Mouse (Mus musculus) liver, embryonic 14.5 days (tissue): Measurements from ENCODE around the gene Pga5. TPM values are rescaled to one million over a fixed set of nuclear protein-coding genes. Genes with fewer than 3 reads are reported as not detected.
A peak's percentile ranks its signal among the peaks of the same experiment; 100 is the strongest.

ENCODE experiments used
- ATAC-seq: fragments of 200-750 bp; cut with Nextera tagmentation; 2 replicates; pipeline ENCODE4 v1.8.0; 2017; ENCODE audit warnings: moderate number of reproducible peaks, mild to moderate bottlenecking, moderate library complexity; ENCODE audit not compliant: insufficient read depth
- DNase-seq, 3 experiments: peaks; one replicate each; pipeline ENCODE4 v3.0.0-alpha.2; 2012 to 2013; ENCODE audit warnings: low read depth in 3 of 3, low spot score in 3 of 3
- H3K27ac ChIP-seq: fragments of 300-500 bp; sonication (generic); 2 replicates; pipeline ENCODE4 v1.5.1; 2014; ENCODE audit warnings: moderate library complexity, mild to moderate bottlenecking, control low read depth, inconsistent platforms
- H3K27me3 ChIP-seq: fragments of 300-500 bp; sonication (generic); 2 replicates; pipeline ENCODE4 v1.6.1; 2014; ENCODE audit warnings: mild to moderate bottlenecking, low read length, moderate library complexity; ENCODE audit not compliant: control insufficient read depth, insufficient read depth
- H3K36me3 ChIP-seq: fragments of 300-500 bp; sonication (generic); replicated peaks from 2 replicates; pipeline ENCODE4 v1.6.1; 2014; ENCODE audit warnings: low read depth; ENCODE audit not compliant: control insufficient read depth, insufficient read depth
- H3K4me1 ChIP-seq, 2 experiments: fragments of 200-500 bp in 1 of 2; fragments of 300-500 bp in 1 of 2; sonication (generic) in 1 of 2; replicated peaks; 2 replicates each; pipeline ENCODE4 v1.6.1; 2012 to 2014; ENCODE audit warnings: antibody characterized with exemption in 1 of 2, inconsistent platforms in 1 of 2, low read length in 1 of 2; ENCODE audit not compliant: control insufficient read depth in 2 of 2, insufficient read depth in 2 of 2
- H3K4me2 ChIP-seq: fragments of 300-500 bp; sonication (generic); 2 replicates; pipeline ENCODE4 v1.6.1; 2014; ENCODE audit warnings: low read depth, mild to moderate bottlenecking, control low read depth, moderate library complexity
- H3K4me3 ChIP-seq, 2 experiments: fragments of 200-500 bp in 1 of 2; fragments of 300-500 bp in 1 of 2; sonication (generic) in 1 of 2; 2 replicates each; pipeline ENCODE4 v1.5.1; 2012 to 2014; ENCODE audit warnings: low read depth in 2 of 2, low read length in 2 of 2, mild to moderate bottlenecking in 2 of 2, control low read depth in 1 of 2, inconsistent platforms in 1 of 2, moderate library complexity in 1 of 2; ENCODE audit not compliant: insufficient read depth in 1 of 2
- H3K9ac ChIP-seq: fragments of 300-500 bp; sonication (generic); replicated peaks from 2 replicates; pipeline ENCODE4 v1.6.1; 2014; ENCODE audit warnings: mild to moderate bottlenecking, control low read depth, moderate library complexity
- H3K9me3 ChIP-seq: fragments of 300-500 bp; sonication (generic); 2 replicates; pipeline ENCODE4 v1.6.1; 2016; ENCODE audit warnings: low read length, mixed read lengths; ENCODE audit not compliant: control insufficient read depth
- CTCF ChIP-seq: IDR thresholded peaks from 2 replicates; pipeline ENCODE4 v1.5.1; 2016; ENCODE audit warnings: antibody characterized with exemption, low read depth, control low read depth
- EP300 ChIP-seq: IDR thresholded peaks from 2 replicates; pipeline ENCODE4 v1.6.1; 2016; ENCODE audit warnings: antibody characterized with exemption, low read depth
- WGBS: fragments of 180-500 bp; shearing (Covaris S2); extraction: QIAGEN DNeasy Blood & Tissue Kit; methylation state at CpG from one replicate; pipeline ENCODE4 v1.1.7; 2014; ENCODE audit not compliant: insufficient replicate concordance; 5-methylcytosine and 5-hydroxymethylcytosine counted together
- polyA plus RNA-seq, 2 experiments: library from polyadenylated mRNA; depleted of rRNA in 1 of 2; stranded (reverse) in 1 of 2; unstranded in 1 of 2; fragments of >200 nt; fragmentation: Nextera tagmentation in 1 of 2; extraction: Ambion mirVana in 1 of 2; gene quantifications; 2 replicates each; pipeline versions ENCODE4 v1.2.1 to v1.2.3; 2012 to 2014

The Pga5 gene
- polyA plus RNA-seq, 2 experiments = 0.02 TPM; not detected in 1

- Histone ChIP-seq H3K9ac (no peak overlapping the region), H3K27ac (no peak overlapping the region), H3K36me3 (no peaks in the 10 kb centered on the region), H3K4me1 (peaks cover 0 to under 1% of the 10 kb centered on the region in 2 experiments; a peak in 2 of 4 replicates), H3K27me3 (no peaks in the 10 kb centered on the region), H3K4me3 (no peak overlapping the region), H3K9me3 (no peaks in the 10 kb centered on the region), H3K4me2 (no peak overlapping the region)
- no peak for ATAC-seq
- DNase-seq = no peak
- no peak for TF ChIP-seq CTCF
- no peak for TF ChIP-seq EP300
- WGBS = 71% methylated on average over 2 of the region's 2 CpGs
These were observed 32.3 kb downstream of the Pga5 start for GRCm38 (mm10) chr19:10645616-10646015.

- Histone ChIP-seq H3K36me3 (no peaks in the 10 kb centered on the region), H3K9me3 (no peaks in the 10 kb centered on the region), H3K4me3 (no peak overlapping the region), H3K27me3 (no peaks in the 10 kb centered on the region), H3K9ac (peak overlapping the region; percentile 40; the same call in 1 of the 2 replicates), H3K4me1 (peaks cover 20 to 21% of the 10 kb centered on the region in 2 experiments), H3K27ac (no peak overlapping the region), H3K4me2 (peak overlapping the region; percentile 44)
- ATAC-seq (no peak), DNase-seq (no peak)
- WGBS = 52% methylated on average over 13 of the region's 13 CpGs
- TF ChIP-seq EP300 (no peak), CTCF (no peak)
These were observed 37.1 kb downstream of the Pga5 start for GRCm38 (mm10) chr19:10640589-10641378.

DNA sequence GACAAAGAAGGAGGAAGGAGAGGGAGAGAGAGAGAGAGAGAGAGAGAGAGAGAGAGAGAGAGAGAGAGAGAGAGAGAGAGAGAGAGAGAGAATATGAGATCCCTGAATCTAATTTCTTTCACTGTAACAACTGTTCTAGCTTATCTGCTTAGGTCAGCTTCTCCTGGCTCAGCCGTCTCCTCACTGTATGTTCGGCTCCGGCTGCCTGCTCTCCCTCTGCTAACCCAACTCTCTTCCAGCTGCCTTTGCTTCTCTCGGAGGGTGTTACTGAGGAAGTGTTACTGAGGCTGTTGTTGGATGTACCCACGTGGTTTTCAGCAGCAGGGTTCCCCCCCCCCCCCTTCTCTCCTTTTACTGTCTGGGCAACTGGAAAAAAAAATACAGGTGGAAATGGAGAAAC lies 37.8 kb downstream of the Pga5 start:
- Histone ChIP-seq H3K4me3 (no peak overlapping the region), H3K27me3 (no peaks in the 10 kb centered on the region), H3K9me3 (no peaks in the 10 kb centered on the region), H3K27ac (peak overlapping the region; percentile 50), H3K9ac (peak overlapping the region; percentile 40; the same call in 1 of the 2 replicates), H3K4me2 (peak overlapping the region; percentile 44), H3K36me3 (no peaks in the 10 kb centered on the region), H3K4me1 (peaks cover 25 to 28% of the 10 kb centered on the region in 2 experiments)
- 6% methylated on average over 5 of the region's 5 CpGs for WGBS
- DNase-seq (peak in 1 of 3 experiments; percentile 36), ATAC-seq (peak; percentile 64; the same call in 1 of the 2 replicates)
- TF ChIP-seq CTCF (no peak), EP300 (no peak)

DNA sequence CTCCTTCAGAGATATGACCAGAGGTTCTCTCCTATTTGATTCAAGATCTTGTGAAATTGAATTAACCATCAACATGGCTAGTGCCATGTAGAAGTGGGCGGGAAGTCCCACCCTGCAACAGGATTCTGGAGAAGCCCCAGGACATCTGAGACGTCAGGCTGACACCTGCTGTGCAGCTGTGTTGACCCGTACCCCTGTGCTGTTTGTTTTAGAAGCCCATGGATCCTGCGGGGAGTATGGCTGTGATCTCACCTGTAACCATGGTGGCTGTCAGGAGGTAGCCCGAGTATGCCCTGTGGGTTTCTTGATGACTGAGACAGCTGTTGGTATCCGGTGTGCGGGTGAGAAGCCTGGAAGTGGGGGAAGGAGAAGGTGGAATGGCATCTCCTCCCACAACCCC lies 40.0 kb downstream of the Pga5 start:
- 61% methylated on average over 7 of the region's 7 CpGs for WGBS
- no peak for DNase-seq
- no peak overlapping the region for H3K4me2 ChIP-seq
- no peak overlapping the region for H3K27ac ChIP-seq
- H3K27me3 ChIP-seq = no peaks in the 10 kb centered on the region
- no peak overlapping the region for H3K4me3 ChIP-seq
- H3K36me3 ChIP-seq = no peaks in the 10 kb centered on the region
- TF ChIP-seq EP300 = no peak
- TF ChIP-seq CTCF = no peak
- peaks cover 29 to 35% of the 10 kb centered on the region in 2 experiments for H3K4me1 ChIP-seq
- H3K9me3 ChIP-seq = no peaks in the 10 kb centered on the region
- ATAC-seq = no peak
- no peak overlapping the region for H3K9ac ChIP-seq

GRCm38 (mm10) chr19:10634872-10635318 lies 43.0 kb downstream of the Pga5 start:
- H3K9ac ChIP-seq = peak overlapping the region; percentile 71
- ATAC-seq (peak; percentile 88), DNase-seq (peak; percentile 50 to 56 (median 51))
- 4% methylated on average over 21 of the region's 21 CpGs for WGBS
- H3K36me3 ChIP-seq = peaks cover 2% of the 10 kb centered on the region
- TF ChIP-seq EP300 (no peak), CTCF (no peak)
- H3K27ac ChIP-seq = no peak overlapping the region; the same call in 1 of the 2 replicates
- peak overlapping the region; percentile 61 to 68 for H3K4me3 ChIP-seq
- peaks cover 27 to 28% of the 10 kb centered on the region in 2 experiments for H3K4me1 ChIP-seq
- peak overlapping the region; percentile 93 for H3K4me2 ChIP-seq
- no peaks in the 10 kb centered on the region for H3K27me3 ChIP-seq
- H3K9me3 ChIP-seq = no peaks in the 10 kb centered on the region
